Mouse (Mus musculus): ENCODE measurements around the gene Arhgap27. TPM values are rescaled to one million over a fixed set of nuclear protein-coding genes. Genes with fewer than 3 reads are reported as not detected.

Gene Arhgap27
- polyA plus RNA-seq, 1 experiment from 2014 or later, result 6.4 TPM

DNA sequence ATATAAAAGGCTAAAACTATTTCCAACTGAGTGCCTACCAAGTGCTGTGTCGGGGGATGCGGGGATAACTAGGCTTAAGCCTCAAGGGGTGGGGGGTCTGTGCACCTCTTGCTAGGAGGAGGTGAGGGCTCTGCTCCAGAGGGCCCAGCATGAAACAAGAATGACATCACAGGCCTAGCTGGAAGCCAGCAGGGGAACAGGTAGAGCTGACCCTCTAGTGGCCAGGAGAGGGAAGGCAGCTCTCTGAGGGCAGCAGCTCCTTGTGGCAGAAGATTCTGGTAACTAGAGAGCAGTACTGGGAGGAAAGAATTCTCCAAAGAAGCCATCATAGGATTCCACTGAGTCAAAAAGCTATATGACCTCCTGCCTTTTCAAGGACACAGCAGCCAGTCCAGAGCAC, 38.7 kb upstream of the Arhgap27 start:
- Histone ChIP-seq H3K36me3 (peaks cover 15% of the 10 kb centered on the region), H3K9me3 (no peaks in the 10 kb centered on the region), H3K9ac (no peak overlapping the region), H3K4me3 (no peak overlapping the region), H3K27ac (no peak overlapping the region), H3K4me2 (replicated peaks) (no peak overlapping the region), H3K27me3 (replicated peaks) (no peaks in the 10 kb centered on the region), H3K4me1 (no peaks in the 10 kb centered on the region)
- no peak for ATAC-seq (ENCODE audit: low FRiP score, low read depth)
- 73% methylated on average over 2 of the region's 2 CpGs for WGBS

DNA sequence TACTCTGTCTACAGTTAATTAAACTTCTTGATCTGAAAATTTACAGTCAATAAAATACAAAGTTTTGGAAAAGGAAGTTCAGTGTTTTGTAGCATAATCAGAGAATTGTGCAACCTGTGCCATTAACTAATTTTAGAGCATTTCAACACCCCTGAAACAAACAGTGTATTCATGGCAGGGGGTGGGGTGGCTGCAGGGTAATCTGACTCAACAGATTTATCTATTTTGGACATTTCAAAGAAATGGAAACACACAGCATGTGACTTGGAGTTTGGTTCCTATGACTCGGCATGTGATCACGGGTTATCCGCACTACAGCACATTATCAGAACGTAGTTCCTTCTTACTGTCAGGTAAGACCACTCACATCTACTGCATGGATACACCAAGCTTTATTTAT, 36.5 kb upstream of the Arhgap27 start:
- Histone ChIP-seq H3K27ac (no peak overlapping the region), H3K27me3 (replicated peaks) (no peaks in the 10 kb centered on the region), H3K9ac (no peak overlapping the region), H3K4me2 (replicated peaks) (no peak overlapping the region), H3K4me1 (no peaks in the 10 kb centered on the region), H3K36me3 (peaks cover 36% of the 10 kb centered on the region), H3K9me3 (no peaks in the 10 kb centered on the region), H3K4me3 (no peak overlapping the region)
- WGBS, result 95% methylated on average over 4 of the region's 4 CpGs
- ATAC-seq (ENCODE audit: low FRiP score, low read depth), result no peak

DNA sequence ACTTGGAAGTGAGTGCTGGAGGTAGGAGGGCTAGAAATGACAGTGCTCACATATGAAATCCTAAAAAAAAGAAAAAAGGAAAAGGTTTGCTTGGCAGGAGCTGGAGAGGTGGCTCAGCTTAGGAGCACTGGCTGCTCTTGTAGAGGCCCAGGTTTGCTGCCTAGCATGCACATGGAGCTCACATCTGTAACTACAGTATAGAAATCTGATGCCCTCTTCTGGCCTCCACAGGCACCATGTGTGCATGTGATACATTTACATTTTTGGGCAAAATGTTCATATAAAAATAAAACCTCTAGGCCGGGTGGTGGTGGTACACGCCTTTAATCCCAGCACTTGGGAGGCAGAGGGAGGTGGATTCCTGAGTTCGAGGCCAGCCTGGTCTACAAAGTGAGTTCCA, 35.6 kb upstream of the Arhgap27 start:
- Histone ChIP-seq H3K4me3 (no peak overlapping the region), H3K4me1 (no peaks in the 10 kb centered on the region), H3K4me2 (replicated peaks) (no peak overlapping the region), H3K9ac (no peak overlapping the region), H3K36me3 (peaks cover 46% of the 10 kb centered on the region), H3K9me3 (no peaks in the 10 kb centered on the region), H3K27ac (no peak overlapping the region), H3K27me3 (replicated peaks) (no peaks in the 10 kb centered on the region)
- no peak for ATAC-seq (ENCODE audit: low FRiP score, low read depth)
- WGBS, result 96% methylated on average over 3 of the region's 3 CpGs

DNA sequence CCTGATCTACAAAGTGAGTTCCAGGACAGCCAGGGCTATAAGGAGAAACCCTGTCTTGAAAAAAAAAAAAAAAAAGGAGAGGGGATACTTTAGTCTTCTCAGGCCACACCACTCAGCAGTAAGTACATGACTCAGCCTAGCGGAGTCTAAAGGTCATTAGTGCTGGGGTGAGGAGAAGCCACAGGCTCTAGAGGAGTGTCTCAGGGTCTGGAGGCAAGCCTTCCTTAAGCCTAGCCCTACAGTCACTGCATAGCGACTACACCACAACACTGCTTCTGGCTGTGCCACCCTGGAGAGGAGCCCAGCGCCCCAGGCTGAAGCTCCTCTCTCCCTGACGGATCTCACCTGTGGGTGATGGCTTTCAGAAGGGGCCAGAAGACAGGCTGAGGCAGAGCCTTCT, 33.2 kb upstream of the Arhgap27 start:
- WGBS, result 93% methylated on average over 4 of the region's 4 CpGs
- peaks cover 46% of the 10 kb centered on the region for H3K36me3 ChIP-seq
- no peak overlapping the region for H3K4me2 ChIP-seq (replicated peaks)
- H3K9me3 ChIP-seq, result no peaks in the 10 kb centered on the region
- no peak overlapping the region for H3K4me3 ChIP-seq
- H3K4me1 ChIP-seq, result no peaks in the 10 kb centered on the region
- ATAC-seq (ENCODE audit: low FRiP score, low read depth), result no peak
- no peak overlapping the region for H3K27ac ChIP-seq
- no peak overlapping the region for H3K9ac ChIP-seq
- H3K27me3 ChIP-seq (replicated peaks), result no peaks in the 10 kb centered on the region

DNA sequence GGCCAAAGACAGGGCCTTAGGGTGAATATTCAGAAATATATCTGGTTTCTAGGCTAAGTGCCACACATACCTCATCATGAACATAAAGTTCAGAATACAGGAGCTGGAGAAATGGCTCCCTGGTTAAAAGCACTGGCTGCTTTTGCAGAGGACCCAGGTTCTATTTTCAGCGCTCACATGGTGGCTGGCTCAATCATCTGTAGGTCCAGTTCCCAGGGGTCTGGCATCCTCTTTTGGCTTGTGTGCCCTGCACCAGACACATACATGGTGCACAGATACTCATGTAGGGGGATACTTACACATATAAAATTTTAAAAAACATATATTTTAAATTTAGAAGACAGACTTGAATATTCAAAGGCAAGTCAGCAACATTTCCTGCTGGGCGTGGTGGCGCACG, 32.7 kb upstream of the Arhgap27 start:
- H3K9ac ChIP-seq, result no peak overlapping the region
- no peak overlapping the region for H3K27ac ChIP-seq
- no peak overlapping the region for H3K4me3 ChIP-seq
- H3K36me3 ChIP-seq, result peaks cover 46% of the 10 kb centered on the region
- no peak overlapping the region for H3K4me2 ChIP-seq (replicated peaks)
- H3K9me3 ChIP-seq, result no peaks in the 10 kb centered on the region
- no peaks in the 10 kb centered on the region for H3K27me3 ChIP-seq (replicated peaks)
- no peak for ATAC-seq (ENCODE audit: low FRiP score, low read depth)
- WGBS, result 97% methylated on average over 4 of the region's 4 CpGs
- no peaks in the 10 kb centered on the region for H3K4me1 ChIP-seq

DNA sequence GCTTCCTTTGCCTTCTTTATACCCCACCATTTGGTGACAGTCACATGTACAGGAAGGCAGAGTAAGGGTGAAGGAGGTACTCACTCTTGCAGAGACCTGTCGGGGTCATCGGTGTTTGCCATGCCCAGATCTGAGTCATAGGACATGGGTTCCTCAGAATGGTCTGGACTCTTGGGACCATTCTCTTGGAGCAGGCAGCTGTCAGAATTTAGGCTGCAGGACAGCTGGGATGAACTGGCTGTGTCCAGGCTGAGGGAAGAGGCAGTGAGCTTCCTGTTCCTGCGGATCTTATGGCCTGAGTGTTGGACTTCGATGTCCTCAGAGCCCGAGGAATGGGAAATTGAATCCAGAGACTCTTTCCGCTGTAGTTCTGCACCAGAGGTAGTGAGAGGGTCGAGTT, 31.1 kb upstream of the Arhgap27 start:
- Histone ChIP-seq H3K27me3 (replicated peaks) (no peaks in the 10 kb centered on the region), H3K9ac (no peak overlapping the region), H3K4me2 (replicated peaks) (no peak overlapping the region), H3K27ac (no peak overlapping the region), H3K4me3 (no peak overlapping the region), H3K9me3 (no peaks in the 10 kb centered on the region), H3K4me1 (no peaks in the 10 kb centered on the region), H3K36me3 (peaks cover 55% of the 10 kb centered on the region)
- no peak for ATAC-seq (ENCODE audit: low FRiP score, low read depth)
- WGBS, result 92% methylated on average over 7 of the region's 7 CpGs

DNA sequence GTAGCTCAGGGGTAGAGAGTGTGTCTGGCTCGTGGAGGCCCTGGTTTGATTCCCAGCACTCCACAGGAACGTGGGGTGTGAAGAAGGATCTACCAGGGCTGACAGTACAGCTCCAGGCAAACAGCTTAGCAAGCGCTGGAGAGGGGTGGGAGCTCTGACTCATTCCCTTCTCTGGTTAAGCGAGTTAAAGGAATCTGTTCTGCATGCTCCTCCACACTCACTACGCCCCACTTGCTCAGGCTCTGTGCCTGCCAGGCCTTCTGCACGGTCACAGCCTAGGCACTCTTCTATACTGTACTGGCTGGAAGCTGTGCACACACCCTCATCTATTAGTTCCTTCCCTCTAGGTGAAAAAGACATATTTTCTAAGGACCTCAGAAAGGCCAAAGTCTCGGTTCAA, 30.5 kb upstream of the Arhgap27 start:
- ATAC-seq (ENCODE audit: low FRiP score, low read depth), result no peak
- H3K9me3 ChIP-seq, result no peaks in the 10 kb centered on the region
- H3K27me3 ChIP-seq (replicated peaks), result no peaks in the 10 kb centered on the region
- WGBS, result 96% methylated on average over 7 of the region's 7 CpGs
- peaks cover 58% of the 10 kb centered on the region for H3K36me3 ChIP-seq
- H3K4me3 ChIP-seq, result no peak overlapping the region
- no peaks in the 10 kb centered on the region for H3K4me1 ChIP-seq
- no peak overlapping the region for H3K9ac ChIP-seq
- H3K4me2 ChIP-seq (replicated peaks), result no peak overlapping the region
- H3K27ac ChIP-seq, result no peak overlapping the region

DNA sequence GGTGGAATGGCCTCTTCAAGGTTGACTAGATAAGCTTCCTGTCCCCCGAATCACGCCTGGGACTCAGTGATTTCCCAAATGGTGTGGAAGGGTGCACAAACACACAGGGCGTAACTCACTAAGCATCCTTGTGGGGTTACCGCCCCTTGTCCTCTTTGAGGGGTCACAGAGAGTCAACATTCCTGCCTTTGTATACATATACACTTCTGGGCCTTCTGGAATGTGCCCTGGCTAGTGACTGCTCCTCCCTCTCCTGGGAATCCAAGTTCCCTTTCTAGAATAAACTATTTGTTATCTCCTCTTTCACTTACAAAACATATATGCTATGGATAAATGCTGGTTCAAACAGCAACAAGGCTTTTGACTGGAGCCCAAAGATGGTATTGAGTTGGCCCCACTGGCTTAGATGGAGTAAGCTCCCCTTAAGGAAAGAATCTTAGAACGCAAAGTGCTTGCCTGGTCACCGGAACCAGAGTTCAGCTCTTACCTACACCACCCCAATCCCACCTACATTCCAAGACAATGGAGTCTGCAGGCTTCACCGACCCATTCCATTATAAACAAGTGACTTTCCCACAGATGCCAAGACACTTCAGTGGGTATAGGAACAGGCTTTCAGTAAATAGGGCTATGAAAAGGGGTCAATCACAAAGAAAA, 24.5 kb upstream of the Arhgap27 start:
- no peak overlapping the region for H3K4me3 ChIP-seq
- H3K9me3 ChIP-seq, result no peaks in the 10 kb centered on the region
- 86% methylated on average over 7 of the region's 7 CpGs for WGBS
- H3K4me2 ChIP-seq (replicated peaks), result no peak overlapping the region
- H3K9ac ChIP-seq, result no peak overlapping the region
- peaks cover 34% of the 10 kb centered on the region for H3K36me3 ChIP-seq
- no peak overlapping the region for H3K27ac ChIP-seq
- H3K27me3 ChIP-seq (replicated peaks), result no peaks in the 10 kb centered on the region
- H3K4me1 ChIP-seq, result no peaks in the 10 kb centered on the region
- no peak for ATAC-seq (ENCODE audit: low FRiP score, low read depth)

DNA sequence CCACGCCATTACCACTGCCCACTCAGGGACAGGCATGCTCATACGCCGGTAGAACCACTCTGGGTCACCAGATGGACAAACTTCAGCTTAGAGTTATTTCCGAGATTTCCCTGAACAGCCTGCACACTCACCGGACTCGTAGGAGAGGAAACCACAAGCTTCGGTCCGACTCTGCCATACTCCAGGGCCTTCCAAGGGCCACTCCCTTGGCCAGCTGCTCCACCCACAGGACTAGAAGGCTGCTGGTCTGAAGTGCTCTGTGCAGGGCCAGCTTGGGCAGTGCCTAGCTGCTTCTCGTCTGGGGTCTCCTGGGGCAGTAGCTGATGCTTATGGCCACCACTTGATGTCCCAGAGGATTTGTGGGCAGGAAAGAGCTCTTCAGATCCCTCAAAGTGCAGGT, 23.3 kb upstream of the Arhgap27 start:
- H3K27ac ChIP-seq, result no peak overlapping the region
- H3K4me2 ChIP-seq (replicated peaks), result no peak overlapping the region
- H3K27me3 ChIP-seq (replicated peaks), result no peaks in the 10 kb centered on the region
- no peak overlapping the region for H3K9ac ChIP-seq
- H3K4me3 ChIP-seq, result no peak overlapping the region
- no peaks in the 10 kb centered on the region for H3K9me3 ChIP-seq
- no peak for ATAC-seq (ENCODE audit: low FRiP score, low read depth)
- no peaks in the 10 kb centered on the region for H3K4me1 ChIP-seq
- WGBS, result 94% methylated on average over 9 of the region's 9 CpGs
- peaks cover 32% of the 10 kb centered on the region for H3K36me3 ChIP-seq

DNA sequence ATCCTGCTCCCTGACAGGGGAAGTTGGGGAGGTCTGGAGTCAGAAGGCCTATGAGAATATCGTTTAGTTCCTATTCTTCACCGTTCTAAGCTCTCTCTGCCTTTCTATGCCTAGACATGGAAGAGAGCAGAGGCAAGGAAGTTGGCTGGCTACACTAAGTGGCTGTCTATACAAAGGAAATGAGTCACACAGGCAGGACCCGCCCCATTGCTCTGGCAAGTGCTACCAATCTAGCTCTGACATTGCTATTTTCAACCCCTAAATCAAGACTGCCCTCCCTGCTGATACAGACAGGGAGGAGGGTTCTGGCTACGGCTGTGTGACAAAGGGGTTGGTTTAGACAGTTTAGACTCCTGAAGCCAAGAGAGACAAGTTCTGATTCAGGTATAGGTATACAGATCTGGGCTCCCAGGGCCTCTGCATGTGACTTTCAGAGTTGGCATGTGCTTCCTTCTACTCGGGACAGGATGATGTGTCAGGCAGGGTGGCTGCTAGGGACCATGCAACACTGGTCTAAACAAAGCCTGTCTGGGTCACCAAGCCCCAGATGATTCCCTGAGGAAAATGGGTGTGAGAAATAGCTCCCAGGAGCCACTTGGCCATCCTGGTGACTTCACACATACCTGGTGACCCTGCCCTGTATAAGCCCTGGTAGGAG, 18.6 kb upstream of the Arhgap27 start:
- H3K27me3 ChIP-seq (replicated peaks), result no peaks in the 10 kb centered on the region
- H3K4me1 ChIP-seq, result no peaks in the 10 kb centered on the region
- no peak overlapping the region for H3K4me2 ChIP-seq (replicated peaks)
- ATAC-seq (ENCODE audit: low FRiP score, low read depth), result no peak
- H3K4me3 ChIP-seq, result no peak overlapping the region
- no peaks in the 10 kb centered on the region for H3K9me3 ChIP-seq
- H3K9ac ChIP-seq, result no peak overlapping the region
- H3K27ac ChIP-seq, result no peak overlapping the region
- WGBS, result 75% methylated on average over 5 of the region's 5 CpGs
- H3K36me3 ChIP-seq, result peaks cover 34% of the 10 kb centered on the region

DNA sequence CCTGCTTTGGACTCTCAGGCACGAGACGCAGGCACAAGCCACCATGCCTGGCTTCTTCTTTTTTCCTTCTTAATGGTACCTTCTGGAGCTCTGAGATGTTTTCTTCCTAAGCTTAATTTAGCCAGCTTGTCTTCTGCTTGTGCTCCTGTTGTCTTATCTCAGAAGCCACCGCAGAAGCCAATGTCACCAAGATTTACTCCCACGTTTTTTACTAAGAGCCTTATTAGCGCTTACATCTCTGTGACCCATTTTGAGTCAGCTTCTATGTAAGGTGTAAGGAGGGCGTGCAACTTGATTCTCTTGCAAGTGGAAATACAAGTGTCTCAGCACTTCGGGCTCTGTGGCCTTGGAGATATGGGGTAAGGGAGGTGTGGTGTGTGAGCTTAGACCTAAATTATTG, 18.0 kb upstream of the Arhgap27 start:
- H3K27ac ChIP-seq, result no peak overlapping the region
- ATAC-seq (ENCODE audit: low FRiP score, low read depth), result no peak
- 96% methylated on average over 7 of the region's 7 CpGs for WGBS
- no peak overlapping the region for H3K4me2 ChIP-seq (replicated peaks)
- H3K27me3 ChIP-seq (replicated peaks), result no peaks in the 10 kb centered on the region
- no peak overlapping the region for H3K9ac ChIP-seq
- H3K4me1 ChIP-seq, result no peaks in the 10 kb centered on the region
- no peaks in the 10 kb centered on the region for H3K9me3 ChIP-seq
- no peak overlapping the region for H3K4me3 ChIP-seq
- peaks cover 34% of the 10 kb centered on the region for H3K36me3 ChIP-seq

DNA sequence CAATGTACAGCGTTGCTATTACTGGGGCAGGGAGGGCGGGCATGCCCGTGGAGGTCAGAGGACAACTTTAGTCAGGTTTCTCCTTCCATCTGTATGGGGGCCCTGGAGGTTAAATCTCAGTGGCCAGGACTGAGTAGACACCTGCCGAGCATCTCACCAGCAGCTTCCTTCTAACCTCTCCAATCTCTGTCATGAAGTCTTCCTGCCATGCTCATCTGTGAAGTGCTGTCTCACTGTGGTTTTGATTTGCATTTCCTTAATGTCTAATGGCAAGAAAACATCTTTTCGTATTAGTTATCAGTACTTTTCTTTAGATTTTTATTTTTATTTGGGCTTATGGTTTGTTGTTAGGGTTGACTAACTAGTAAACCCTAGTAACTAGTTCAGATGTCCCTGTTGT, 17.0 kb upstream of the Arhgap27 start:
- Histone ChIP-seq H3K27me3 (replicated peaks) (no peaks in the 10 kb centered on the region), H3K4me2 (replicated peaks) (no peak overlapping the region), H3K9ac (no peak overlapping the region), H3K36me3 (peaks cover 39% of the 10 kb centered on the region), H3K4me3 (no peak overlapping the region), H3K4me1 (no peaks in the 10 kb centered on the region), H3K27ac (no peak overlapping the region), H3K9me3 (no peaks in the 10 kb centered on the region)
- 94% methylated on average over 5 of the region's 5 CpGs for WGBS
- ATAC-seq (ENCODE audit: low FRiP score, low read depth), result no peak

DNA sequence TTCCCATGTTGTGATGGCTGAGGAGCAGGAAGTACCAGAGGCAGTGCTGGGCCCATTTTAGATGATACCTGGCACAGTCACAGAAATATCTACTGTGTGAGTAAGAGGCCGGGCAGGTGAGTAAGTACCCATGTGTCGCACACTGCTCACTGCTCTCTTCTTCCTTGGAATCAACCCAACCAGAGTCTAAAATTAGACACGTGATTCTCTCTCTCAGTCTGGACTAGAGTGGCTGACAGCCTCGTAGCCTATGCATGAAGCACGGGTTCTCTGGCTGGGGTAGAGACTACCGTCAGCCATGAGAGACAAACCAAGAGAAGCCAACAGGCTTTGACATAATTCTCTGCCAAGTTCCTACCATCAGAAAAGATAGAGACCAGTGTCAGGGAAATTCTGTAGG, 14.8 kb upstream of the Arhgap27 start:
- no peak for ATAC-seq (ENCODE audit: low FRiP score, low read depth)
- no peaks in the 10 kb centered on the region for H3K27me3 ChIP-seq (replicated peaks)
- peaks cover 55% of the 10 kb centered on the region for H3K36me3 ChIP-seq
- 97% methylated on average over 6 of the region's 6 CpGs for WGBS
- no peaks in the 10 kb centered on the region for H3K9me3 ChIP-seq
- H3K4me2 ChIP-seq (replicated peaks), result no peak overlapping the region
- no peaks in the 10 kb centered on the region for H3K4me1 ChIP-seq
- no peak overlapping the region for H3K9ac ChIP-seq
- no peak overlapping the region for H3K27ac ChIP-seq
- no peak overlapping the region for H3K4me3 ChIP-seq
